Mouse (Mus musculus) C2C12 (cell line): ENCODE measurements around the gene Gm20388. TPM values are rescaled to one million over a fixed set of nuclear protein-coding genes. Genes with fewer than 3 reads are reported as not detected.

Experiments
- H3K27me3 ChIP-seq: one replicate; pipeline ENCODE4 v1.6.1; 2011; ENCODE audit not compliant: control insufficient read depth, insufficient read depth, insufficient read length
- H3K36me3 ChIP-seq: one replicate; pipeline ENCODE4 v1.6.1; 2011; ENCODE audit not compliant: control insufficient read depth, insufficient read depth
- H3K4me3 ChIP-seq: one replicate; pipeline ENCODE4 v1.5.1; 2011; ENCODE audit warnings: mild to moderate bottlenecking, control low read depth; ENCODE audit not compliant: poor library complexity, insufficient read depth, severe bottlenecking
- H3K79me2 ChIP-seq: one replicate; pipeline ENCODE4 v1.6.1; 2011; ENCODE audit not compliant: control insufficient read depth, insufficient read depth
- H3K79me3 ChIP-seq: one replicate; pipeline ENCODE4 v1.6.1; 2011; ENCODE audit warnings: low read depth, control low read depth
- H3ac ChIP-seq: one replicate; pipeline ENCODE3; 2011; ENCODE audit warnings: low read depth; ENCODE audit not compliant: control insufficient read depth, insufficient read length
- CEBPB ChIP-seq: IDR thresholded peaks from one replicate; pipeline ENCODE4 v1.6.1; 2011; ENCODE audit warnings: low read depth, mild to moderate bottlenecking, control low read depth, moderate library complexity
- CTCF ChIP-seq: IDR thresholded peaks from one replicate; pipeline ENCODE4 v1.5.1; 2011; ENCODE audit not compliant: control insufficient read depth, insufficient read depth, insufficient read length
- FOSL1 ChIP-seq: IDR thresholded peaks from one replicate; pipeline ENCODE4 v1.8.0; 2011; ENCODE audit warnings: mild to moderate bottlenecking, low read length; ENCODE audit not compliant: poor library complexity, insufficient read depth, severe bottlenecking
- MAX ChIP-seq: IDR thresholded peaks from one replicate; pipeline ENCODE4 v1.6.1; 2011; ENCODE audit warnings: mild to moderate bottlenecking, control low read depth
- MYOD1 ChIP-seq: IDR thresholded peaks from one replicate; pipeline ENCODE4 v1.6.1; 2011; ENCODE audit warnings: low read depth; ENCODE audit not compliant: control insufficient read depth, insufficient read length
- MYOG ChIP-seq: IDR thresholded peaks from one replicate; pipeline ENCODE4 v1.6.1; 2011; ENCODE audit not compliant: control insufficient read depth, insufficient read length; ENCODE audit errors: extremely low read depth
- USF1 ChIP-seq: IDR thresholded peaks from one replicate; pipeline ENCODE4 v1.6.1; 2011; ENCODE audit warnings: low read depth, mild to moderate bottlenecking, control low read depth, moderate library complexity
- polyA plus RNA-seq: library from polyadenylated mRNA; unstranded; fragments of >200 nt; fragmentation: generic; extraction: Trizol; gene quantifications from one replicate; pipeline ENCODE4 v1.2.1, GENCODE M21; 2012; ENCODE audit warnings: missing spikeins

The Gm20388 gene
- polyA plus RNA-seq, 1 experiment: 15.0 TPM

DNA sequence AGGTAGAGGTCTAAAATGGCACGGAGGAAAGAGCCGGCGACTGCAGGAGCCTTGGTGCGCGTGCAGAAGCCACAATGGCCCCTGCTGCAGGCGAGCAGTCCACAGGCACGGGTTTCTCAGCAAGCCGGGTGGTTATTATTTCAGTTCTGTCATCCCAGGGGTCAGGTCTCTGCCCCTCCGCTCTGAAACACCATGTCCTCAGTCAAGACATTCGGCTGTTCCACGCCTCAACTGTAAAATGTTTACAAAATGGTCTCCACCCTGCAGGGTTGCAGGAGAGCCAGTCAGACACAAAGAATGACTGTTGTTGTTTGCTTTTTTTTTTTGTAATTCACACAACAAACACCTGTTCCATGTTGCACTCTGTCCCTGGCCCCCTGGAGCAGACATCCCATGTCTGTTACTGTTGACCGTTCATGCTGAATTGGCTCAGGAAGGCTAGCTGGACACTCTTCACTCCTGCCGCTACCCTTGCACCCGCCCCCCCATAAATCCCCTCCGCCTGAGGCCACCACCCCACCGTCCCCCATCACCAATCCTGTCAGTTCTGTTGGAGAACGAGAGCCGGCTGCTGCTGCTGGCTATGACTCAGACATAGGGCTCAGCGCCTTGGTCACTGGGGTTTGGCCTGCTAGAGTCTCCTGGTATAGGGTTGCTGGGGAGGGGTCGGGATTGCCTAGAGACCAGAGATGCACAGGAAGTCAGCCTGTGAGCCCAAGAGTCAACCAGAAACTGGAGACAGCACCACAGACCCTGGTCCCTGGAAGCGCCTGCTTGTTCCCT lies 350.9 kb downstream of the Gm20388 start:
- Histone ChIP-seq H3K79me2 (peaks cover 56% of the 10 kb centered on the region), H3K4me3 (no peak overlapping the region), H3K79me3 (peaks cover 9% of the 10 kb centered on the region), H3ac (no peak overlapping the region), H3K27me3 (no peaks in the 10 kb centered on the region), H3K36me3 (no peaks in the 10 kb centered on the region)
- TF ChIP-seq USF1 (no peak), MYOG (no peak), FOSL1 (no peak), MAX (no peak), MYOD1 (no peak), CTCF (no peak), CEBPB (no peak)

DNA sequence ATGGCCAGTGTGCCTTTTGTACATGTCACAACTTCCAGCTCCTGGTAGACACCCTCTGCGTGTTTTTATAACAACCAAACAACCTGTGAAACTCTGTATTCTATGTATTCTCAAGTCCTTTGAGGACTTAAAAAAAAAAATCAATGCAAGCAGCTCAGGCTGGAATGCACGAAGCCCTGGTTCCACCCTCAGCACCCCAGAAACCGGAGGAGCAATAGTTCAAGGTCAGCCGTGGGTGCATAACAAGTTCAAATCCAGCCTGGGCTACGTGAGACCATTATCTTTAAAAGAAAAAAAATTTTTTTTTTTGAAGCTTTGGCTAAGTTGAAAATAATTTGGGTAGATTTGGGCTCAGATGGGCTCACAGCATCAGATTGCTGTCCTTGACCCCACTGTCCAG lies 353.2 kb downstream of the Gm20388 start:
- H3ac ChIP-seq: no peak overlapping the region
- peaks cover 9% of the 10 kb centered on the region for H3K79me3 ChIP-seq
- peaks cover 72% of the 10 kb centered on the region for H3K79me2 ChIP-seq
- no peak overlapping the region for H3K4me3 ChIP-seq
- TF ChIP-seq CEBPB: no peak
- TF ChIP-seq CTCF: no peak
- TF ChIP-seq MAX: no peak
- no peak for TF ChIP-seq MYOD1
- TF ChIP-seq FOSL1: no peak
- TF ChIP-seq USF1: no peak
- TF ChIP-seq MYOG: no peak
- H3K36me3 ChIP-seq: no peaks in the 10 kb centered on the region
- no peaks in the 10 kb centered on the region for H3K27me3 ChIP-seq

DNA sequence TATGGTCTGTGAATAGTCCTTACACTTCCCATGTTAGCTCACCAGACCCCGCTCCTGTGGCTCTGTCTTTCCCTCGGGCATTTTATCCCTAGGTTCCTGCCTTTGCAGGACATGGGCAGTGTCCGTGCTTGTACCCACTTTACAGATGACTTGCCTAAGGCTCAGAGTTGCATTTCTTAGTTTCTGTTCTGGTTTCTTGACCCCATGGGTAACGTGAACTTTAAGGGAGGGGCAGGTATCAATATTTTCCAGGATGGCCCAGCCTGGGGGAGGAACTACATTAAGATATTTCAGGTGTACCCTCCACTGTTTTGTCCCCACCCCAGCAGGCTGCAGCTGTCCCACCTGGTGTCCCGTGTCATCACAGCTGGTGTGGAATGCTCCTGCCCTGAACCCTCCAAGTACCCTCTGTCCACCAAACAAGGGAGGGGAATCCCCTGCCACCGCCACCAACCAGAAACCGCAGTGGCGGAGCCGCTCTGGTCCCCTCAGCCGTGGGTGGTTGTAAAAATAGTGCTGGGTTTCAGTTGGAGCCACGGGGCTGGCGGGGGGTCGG lies 353.8 kb downstream of the Gm20388 start:
- no peak for TF ChIP-seq MYOG
- no peak for TF ChIP-seq CEBPB
- no peak for TF ChIP-seq MAX
- TF ChIP-seq MYOD1: peak; percentile 93
- no peak for TF ChIP-seq CTCF
- TF ChIP-seq USF1: no peak
- Histone ChIP-seq H3K27me3 (no peaks in the 10 kb centered on the region), H3K36me3 (no peaks in the 10 kb centered on the region), H3K79me2 (peaks cover 70% of the 10 kb centered on the region), H3ac (no peak overlapping the region), H3K79me3 (peaks cover 9% of the 10 kb centered on the region), H3K4me3 (no peak overlapping the region)

DNA sequence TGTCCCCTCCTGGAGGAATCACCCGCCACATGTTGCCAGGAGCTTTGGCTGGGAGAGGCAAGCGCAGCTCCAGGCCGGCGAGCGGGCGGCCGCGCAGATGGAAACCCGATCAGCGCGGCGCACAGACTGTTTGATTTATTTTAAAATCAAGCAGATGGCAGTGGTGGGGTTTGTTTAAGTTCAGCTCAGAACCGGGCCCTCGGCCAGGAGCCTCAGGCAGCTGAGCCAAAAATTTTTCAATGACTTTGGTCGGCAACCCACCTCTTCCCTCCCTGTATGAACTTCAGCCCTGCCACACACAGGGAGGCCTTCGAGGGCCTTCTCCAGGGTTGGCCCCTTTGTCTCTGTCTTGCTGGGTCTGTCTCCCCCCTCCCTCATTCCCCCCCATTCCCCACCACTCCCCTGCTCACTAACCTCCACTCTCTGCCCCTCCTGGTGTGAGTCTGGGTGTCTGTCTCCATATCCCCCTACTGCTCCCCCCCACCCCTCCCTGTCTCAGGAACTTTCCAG lies 354.4 kb downstream of the Gm20388 start:
- Histone ChIP-seq H3K79me3 (peaks cover 8% of the 10 kb centered on the region), H3K27me3 (no peaks in the 10 kb centered on the region), H3K36me3 (no peaks in the 10 kb centered on the region), H3K4me3 (no peak overlapping the region), H3K79me2 (peaks cover 67% of the 10 kb centered on the region), H3ac (peak overlapping the region; percentile 10)
- TF ChIP-seq CEBPB: no peak
- TF ChIP-seq USF1: no peak
- no peak for TF ChIP-seq MAX
- no peak for TF ChIP-seq CTCF
- TF ChIP-seq MYOG: no peak
- TF ChIP-seq MYOD1: no peak

DNA sequence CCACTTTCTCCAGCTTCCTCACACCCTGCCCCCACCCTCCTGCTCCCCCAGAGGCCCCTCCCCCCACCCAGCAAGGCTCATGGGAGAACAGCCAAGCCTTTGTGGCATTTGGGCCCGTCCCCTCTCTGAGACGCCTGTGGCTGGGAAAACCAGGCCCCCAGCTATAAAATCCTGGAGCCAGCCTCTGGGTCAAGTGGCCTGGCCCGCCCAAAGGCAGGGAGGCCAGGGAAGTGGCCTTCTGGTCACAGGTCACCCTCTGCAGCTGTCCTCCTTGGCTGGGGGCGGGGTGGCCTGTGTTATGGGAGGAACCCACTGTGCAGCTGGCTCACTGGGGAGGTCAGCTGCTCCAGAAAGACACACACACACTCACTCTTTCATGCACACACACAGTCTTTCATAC lies 354.8 kb downstream of the Gm20388 start:
- H3K36me3 ChIP-seq: no peaks in the 10 kb centered on the region
- peaks cover 62% of the 10 kb centered on the region for H3K79me2 ChIP-seq
- H3K79me3 ChIP-seq: peaks cover 5% of the 10 kb centered on the region
- H3ac ChIP-seq: no peak overlapping the region
- H3K27me3 ChIP-seq: no peaks in the 10 kb centered on the region
- TF ChIP-seq FOSL1 (no peak), USF1 (peak; percentile 25), MYOD1 (peak; percentile 99)
- no peak overlapping the region for H3K4me3 ChIP-seq
